Mouse (Mus musculus) myocyte (in vitro differentiated cells): ENCODE measurements at regions not wholly inside any gene's neighbourhood (a gene's known extent, or its start where the extent isn't known, plus 50 kb on each side); places are given as distances from the start of the nearest gene placed in this dataset.

ENCODE experiments used
- MYOD1 ChIP-seq, 3 experiments: IDR thresholded peaks; one replicate each; pipeline ENCODE4 v1.6.1; 2011; ENCODE audit warnings: control low read depth in 2 of 3, low read depth in 2 of 3, mild to moderate bottlenecking in 2 of 3, moderate library complexity in 1 of 3; ENCODE audit not compliant: insufficient read length in 2 of 3, control insufficient read depth in 1 of 3
- POLR2A ChIP-seq: IDR thresholded peaks from one replicate; pipeline ENCODE4 v1.6.1; 2011; ENCODE audit warnings: low read depth, mild to moderate bottlenecking, control low read depth, moderate library complexity; ENCODE audit not compliant: insufficient read length
- USF1 ChIP-seq: IDR thresholded peaks from one replicate; pipeline ENCODE4 v1.6.1; 2011; ENCODE audit warnings: low read depth, mild to moderate bottlenecking, control low read depth, moderate library complexity

DNA sequence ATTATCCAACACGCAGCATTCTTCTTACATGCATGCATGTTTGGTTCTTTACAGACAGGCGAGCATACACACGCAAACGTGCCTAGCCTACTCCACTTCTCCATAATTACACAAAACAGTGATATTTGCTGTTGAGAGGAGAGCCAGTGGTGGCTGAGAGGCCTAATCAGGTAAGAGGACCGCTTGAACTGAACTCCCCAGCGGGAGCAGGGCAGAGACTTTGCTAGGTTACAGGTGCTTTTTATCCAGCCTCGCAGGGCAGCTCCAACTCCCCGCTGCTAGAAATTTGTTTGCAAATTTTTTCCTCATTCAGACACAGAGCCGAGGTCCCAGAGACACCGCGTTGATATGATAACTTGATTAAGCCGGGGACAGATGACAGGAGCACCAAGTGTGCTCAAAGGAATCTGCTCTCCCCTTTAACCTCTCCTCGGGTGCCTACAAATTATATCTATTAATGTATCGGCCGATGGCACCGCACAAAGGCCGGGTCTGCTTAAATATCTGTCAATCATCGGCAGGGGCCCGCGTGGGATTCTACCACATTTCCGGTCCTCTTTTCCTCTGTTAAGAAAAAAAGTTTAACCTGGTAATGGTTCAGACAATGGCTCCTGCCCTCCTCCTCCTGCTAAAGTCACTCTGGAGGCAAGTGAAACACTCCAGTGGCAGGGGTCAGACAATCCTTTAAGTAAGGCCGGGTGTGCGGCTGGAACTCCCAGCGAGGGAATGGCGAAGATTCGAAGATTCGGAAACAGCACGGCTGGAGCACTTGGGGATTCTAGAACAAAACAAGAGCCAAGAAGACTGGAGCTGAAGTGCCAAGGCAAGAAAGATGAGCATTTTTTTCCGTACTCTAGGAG, 58.3 kb downstream of the Hes1 start:
- no peak for TF ChIP-seq POLR2A
- TF ChIP-seq USF1: no peak
- TF ChIP-seq MYOD1 (IDR thresholded peaks at IDR 0.05; ENCODE audit: control insufficient read depth in 1 of 3, insufficient read length in 2 of 3, low read depth in 2 of 3): no peak
